Mouse (Mus musculus) limb, embryonic 14.5 days (tissue): ENCODE data around the gene Vps26c. TPM values are rescaled to one million over a fixed set of nuclear protein-coding genes. Genes with fewer than 3 reads are reported as not detected.

ENCODE experiments used
- ATAC-seq: fragments of 200-750 bp; cut with Nextera tagmentation; 2 replicates; pipeline ENCODE4 v1.8.0; 2017; ENCODE audit warnings: low read depth, moderate number of reproducible peaks, moderate TSS enrichment; ENCODE audit not compliant: low FRiP score
- DNase-seq: peaks from one replicate; pipeline ENCODE4 v3.0.0-alpha.2; 2015; ENCODE audit warnings: low spot score
- H3K27ac ChIP-seq: fragments of 300-500 bp; sonication (generic); replicated peaks from 2 replicates; pipeline ENCODE4 v1.5.1; 2014; ENCODE audit warnings: low read depth, mild to moderate bottlenecking, low read length, moderate library complexity, mixed read lengths
- H3K27me3 ChIP-seq: fragments of 300-500 bp; sonication (generic); 2 replicates; pipeline ENCODE4 v1.6.1; 2014; ENCODE audit warnings: low read length, mixed read lengths; ENCODE audit not compliant: control insufficient read depth, insufficient read depth
- H3K36me3 ChIP-seq: fragments of 300-500 bp; sonication (generic); 2 replicates; pipeline ENCODE4 v1.6.1; 2014; ENCODE audit warnings: mild to moderate bottlenecking, low read length, moderate library complexity, mixed read lengths; ENCODE audit not compliant: control insufficient read depth, insufficient read depth
- H3K4me1 ChIP-seq: fragments of 300-500 bp; sonication (generic); 2 replicates; pipeline ENCODE4 v1.6.1; 2014; ENCODE audit warnings: antibody characterized with exemption, low read length, mixed read lengths; ENCODE audit not compliant: control insufficient read depth, insufficient read depth
- H3K4me2 ChIP-seq: fragments of 300-500 bp; sonication (generic); replicated peaks from 2 replicates; pipeline ENCODE4 v1.6.1; 2014; ENCODE audit warnings: low read depth, mild to moderate bottlenecking, low read length, moderate library complexity; ENCODE audit not compliant: severe bottlenecking
- H3K4me3 ChIP-seq: fragments of 300-500 bp; sonication (generic); replicated peaks from 2 replicates; pipeline ENCODE4 v1.5.1; 2014; ENCODE audit warnings: low read length
- H3K9ac ChIP-seq: fragments of 300-500 bp; sonication (generic); 2 replicates; pipeline ENCODE4 v1.6.1; 2014; ENCODE audit warnings: mild to moderate bottlenecking, low read depth, low read length, moderate library complexity; ENCODE audit not compliant: severe bottlenecking
- H3K9me3 ChIP-seq: fragments of 300-500 bp; sonication (generic); 2 replicates; pipeline ENCODE4 v1.6.1; 2016; ENCODE audit warnings: low read length; ENCODE audit not compliant: control insufficient read depth
- POLR2A ChIP-seq: fragments of 200-500 bp; IDR thresholded peaks from 2 replicates; pipeline ENCODE4 v1.8.0; 2012; ENCODE audit warnings: inconsistent platforms, mild to moderate bottlenecking, moderate library complexity, borderline replicate concordance; ENCODE audit not compliant: insufficient read depth, insufficient read length; ENCODE audit errors: extremely low read depth
- WGBS: fragments of 180-500 bp; shearing (Covaris S2); extraction: QIAGEN DNeasy Blood & Tissue Kit; methylation state at CpG from one replicate; pipeline ENCODE4 v1.1.7; 2014; 5-methylcytosine and 5-hydroxymethylcytosine counted together
- polyA plus RNA-seq, 2 experiments: library from polyadenylated mRNA; depleted of rRNA in 1 of 2; stranded (reverse) in 1 of 2; unstranded in 1 of 2; fragments of >200 nt; fragmentation: Nextera tagmentation in 1 of 2; extraction: Ambion mirVana in 1 of 2; gene quantifications; 2 replicates each; pipeline versions ENCODE4 v1.2.1 to v1.2.3; 2012 to 2014

The Vps26c gene
- polyA plus RNA-seq, 2 experiments: 50.3 to 55.0 TPM

DNA sequence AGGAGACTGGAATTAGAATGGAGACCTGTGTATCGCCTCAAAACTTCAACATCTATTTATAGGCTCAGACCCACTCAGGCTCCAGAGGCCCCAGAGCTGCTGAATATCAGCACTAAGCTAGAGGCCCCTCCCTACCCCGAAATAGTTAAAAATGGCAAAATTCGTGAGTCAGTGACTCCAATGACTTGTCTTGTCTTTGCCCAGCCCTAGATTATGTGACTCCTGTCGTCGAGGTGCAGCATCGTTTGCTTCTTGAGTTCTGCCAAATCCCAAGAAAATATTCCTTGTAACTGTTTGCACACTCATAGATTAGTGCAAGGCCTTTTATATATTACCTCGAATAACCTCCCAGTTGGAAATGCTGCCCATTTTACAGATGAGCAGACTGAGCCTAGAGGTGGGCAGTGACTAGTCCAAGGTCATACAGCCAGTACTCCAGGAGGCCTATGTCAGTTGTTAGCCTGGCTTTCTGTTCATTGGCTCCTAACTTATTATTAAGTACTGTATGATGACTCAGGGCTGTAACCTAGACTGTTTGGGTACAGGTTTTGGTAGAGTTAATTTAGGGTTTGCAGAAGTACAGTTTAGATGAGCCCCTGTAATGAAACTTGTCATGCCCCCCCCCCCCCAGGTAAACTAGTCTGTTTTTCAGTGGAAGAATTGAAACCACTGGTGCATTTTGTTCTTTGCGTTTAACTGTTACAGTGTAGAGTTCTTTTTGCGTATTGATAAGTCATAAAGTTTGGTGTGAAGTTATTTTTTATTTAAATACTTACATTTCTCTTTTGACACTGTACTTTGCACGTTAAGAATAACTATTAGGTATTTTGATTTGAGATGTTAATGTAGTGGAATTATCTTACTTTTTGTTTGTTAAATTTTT, 44.7 kb upstream of the Vps26c start:
- Histone ChIP-seq H3K4me3 (peak overlapping the region; percentile 86), H3K4me2 (peak overlapping the region; percentile 59), H3K36me3 (no peaks in the 10 kb centered on the region), H3K9ac (peak overlapping the region; percentile 98), H3K9me3 (no peaks in the 10 kb centered on the region), H3K4me1 (peaks cover 23% of the 10 kb centered on the region), H3K27ac (peak overlapping the region; percentile 100), H3K27me3 (no peaks in the 10 kb centered on the region)
- no peak for ATAC-seq
- no peak for TF ChIP-seq POLR2A
- no peak for DNase-seq
- WGBS: 28% methylated on average over 10 of the region's 10 CpGs

DNA sequence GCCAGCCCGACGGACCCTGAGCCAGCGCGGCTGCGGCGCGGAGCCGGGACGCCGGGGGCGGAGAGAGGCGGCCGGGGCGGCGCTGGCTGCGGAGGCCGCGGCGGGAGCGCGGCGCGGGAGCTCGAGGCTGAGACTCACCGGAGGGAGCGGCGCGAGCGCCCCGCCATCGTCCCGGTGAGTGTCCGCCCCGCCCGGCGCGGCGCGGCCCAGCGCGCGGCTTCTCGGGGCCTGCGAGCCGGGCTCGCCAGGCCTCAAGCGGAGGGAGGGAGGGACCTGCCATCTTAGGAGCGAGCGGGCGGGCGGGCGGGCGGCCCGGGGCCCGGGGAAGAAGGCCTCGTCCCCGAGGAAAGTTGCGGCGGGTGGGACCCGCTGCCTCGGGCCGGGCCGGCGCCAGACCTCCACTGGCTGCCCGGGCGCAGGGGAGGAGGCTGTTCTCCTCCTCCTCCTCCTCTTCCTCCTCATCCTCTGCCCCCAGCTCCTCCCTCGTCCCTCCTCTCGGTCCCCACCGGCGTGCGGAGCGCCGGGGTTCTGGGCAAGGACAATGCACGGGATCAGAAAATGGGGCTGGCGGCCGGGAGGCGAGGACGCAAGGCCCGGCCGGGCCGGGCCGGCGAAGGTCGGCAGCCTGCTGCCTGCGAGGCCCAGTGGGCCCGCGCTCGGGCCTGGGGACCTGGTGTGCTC, 43.9 kb upstream of the Vps26c start:
- WGBS: 2% methylated on average over 33 of the region's 88 CpGs
- Histone ChIP-seq H3K4me1 (peaks cover 20% of the 10 kb centered on the region), H3K36me3 (no peaks in the 10 kb centered on the region), H3K9me3 (no peaks in the 10 kb centered on the region), H3K4me3 (peak overlapping the region; percentile 86), H3K27me3 (no peaks in the 10 kb centered on the region), H3K9ac (peak overlapping the region; percentile 98), H3K27ac (peak overlapping the region; percentile 100), H3K4me2 (peak overlapping the region; percentile 59)
- DNase-seq (no peak), ATAC-seq (no peak)
- TF ChIP-seq POLR2A: no peak

GRCm38 (mm10) chr16:94569229-94570176, 42.9 kb upstream of the Vps26c start, which contains the start of gene Dyrk1a:
Gene Dyrk1a, plus strand, starts transcription at chr16:94570010.
- Histone ChIP-seq H3K36me3 (no peaks in the 10 kb centered on the region), H3K4me3 (peak within 1 kb of the TSS; percentile 86), H3K4me2 (peak within 1 kb of the TSS; percentile 65), H3K9ac (peak within 1 kb of the TSS; percentile 98), H3K4me1 (peaks cover 19% of the 10 kb centered on the region), H3K27ac (peak within 1 kb of the TSS; percentile 100), H3K9me3 (no peaks in the 10 kb centered on the region), H3K27me3 (no peaks in the 10 kb centered on the region)
- DNase-seq: peak; percentile 98
- WGBS: under 1% methylated on average over 76 of the region's 133 CpGs
- 0 out of 2 replicates have a peak, but pooled peaks have one; percentile 40 for TF ChIP-seq POLR2A
- peak; percentile 95 for ATAC-seq

DNA sequence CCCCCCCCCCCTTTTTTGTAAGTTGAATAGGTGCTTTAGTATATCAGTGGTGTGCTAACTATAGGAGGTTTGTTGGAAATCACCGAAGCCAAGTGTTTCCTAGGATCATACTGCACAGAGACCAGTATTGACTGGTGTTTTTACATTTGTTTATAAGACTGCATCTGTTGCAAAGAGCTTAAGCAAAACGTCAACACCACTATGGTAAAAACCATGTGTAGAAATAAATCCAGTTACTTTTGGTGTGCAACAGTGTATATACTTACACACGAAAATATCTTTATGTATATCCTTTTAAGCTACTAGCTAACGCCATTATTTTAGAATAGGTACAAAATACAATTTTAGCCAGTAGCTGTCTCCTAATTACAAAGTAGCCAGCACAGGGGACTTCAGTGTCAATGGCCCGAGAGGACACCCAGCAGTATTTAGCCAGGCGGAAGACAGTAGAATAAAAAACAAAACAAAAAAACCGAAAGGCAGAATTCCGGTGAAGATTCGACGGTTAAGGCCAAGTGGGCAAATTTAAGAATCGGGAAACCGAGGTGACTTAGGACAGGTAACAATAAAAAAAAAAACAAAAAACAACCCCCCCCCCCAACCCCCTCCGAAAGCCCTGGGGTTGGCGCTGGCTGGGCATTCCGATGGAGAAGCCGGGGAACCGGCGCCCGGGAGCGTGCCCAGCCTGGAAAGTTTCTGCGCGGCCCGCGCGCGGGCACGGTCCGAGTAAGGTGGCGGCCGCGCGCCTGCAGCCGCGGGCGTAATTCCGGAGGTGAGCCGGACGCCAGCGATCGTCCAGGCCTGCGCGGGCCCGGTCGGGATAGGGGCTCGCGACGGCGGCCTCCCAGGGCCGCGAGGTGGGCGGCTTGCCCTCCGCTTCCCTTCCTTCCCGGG, 42.0 kb upstream of the Vps26c start:
- peak; percentile 76; the same call in 1 of the 2 replicates for ATAC-seq
- H3K27me3 ChIP-seq: no peaks in the 10 kb centered on the region
- peak overlapping the region; percentile 65 for H3K4me2 ChIP-seq
- H3K4me1 ChIP-seq: peaks cover 14% of the 10 kb centered on the region
- DNase-seq: peak; percentile 81
- 2% methylated on average over 37 of the region's 53 CpGs for WGBS
- H3K36me3 ChIP-seq: no peaks in the 10 kb centered on the region
- H3K27ac ChIP-seq: peak overlapping the region; percentile 100
- no peaks in the 10 kb centered on the region for H3K9me3 ChIP-seq
- peak overlapping the region; percentile 98 for H3K9ac ChIP-seq
- peak; percentile 67; the same call in 1 of the 2 replicates for TF ChIP-seq POLR2A
- peak overlapping the region; percentile 86 for H3K4me3 ChIP-seq
